Mouse (Mus musculus) left cerebral cortex, postnatal 25 days (tissue): ENCODE measurements around the gene Adam4. TPM values are rescaled to one million over a fixed set of nuclear protein-coding genes. Genes with fewer than 3 reads are reported as not detected.
"Not testable (repeated sequence)": the region's sequence is repeated elsewhere in the genome, so short reads cannot be mapped to it uniquely, and the experiment has no call there.

Experiments used
- DNase-seq, 2 experiments: peaks; one replicate each; pipeline ENCODE4 v3.0.0; 2022; ENCODE audit warnings: low spot score in 2 of 2, mixed read lengths in 1 of 2
- intact Hi-C: fragments of 180-260 bp; cut with DNase I; formaldehyde crosslinking; loops from one replicate; pipeline ENCODE4 v1.15.1; 2025
- total RNA-seq, 2 experiments: library from RNA; stranded (reverse); gene quantifications; 2 replicates each; pipeline ENCODE4 v1.2.3; 2021

Adam4 gene
- total RNA-seq: 1 to 10 TPM; 2.5 to 4.1 TPM

DNA sequence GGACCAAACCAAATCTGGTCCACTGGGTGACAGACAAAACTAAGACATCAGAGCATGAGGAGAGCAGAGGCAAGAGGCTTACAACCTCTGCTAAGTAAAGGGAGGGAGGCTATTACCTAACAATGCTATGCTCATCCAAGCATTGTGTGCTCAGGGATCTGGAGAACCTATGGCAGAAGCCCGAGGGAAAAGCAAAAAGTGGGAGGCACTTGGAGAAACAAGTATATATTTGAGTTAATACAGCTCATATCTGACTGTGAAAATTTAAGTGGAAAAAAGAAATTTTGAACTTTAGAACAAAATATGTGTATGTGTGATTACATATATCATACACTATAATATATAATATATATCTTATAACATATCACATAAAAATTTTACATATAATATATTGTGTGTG, at the start of gene Adam4:
TSS of gene Adam4 (minus strand) at position 101 of the 400 bp plus-strand sequence.
- intact Hi-C loops: no loop called here

DNA sequence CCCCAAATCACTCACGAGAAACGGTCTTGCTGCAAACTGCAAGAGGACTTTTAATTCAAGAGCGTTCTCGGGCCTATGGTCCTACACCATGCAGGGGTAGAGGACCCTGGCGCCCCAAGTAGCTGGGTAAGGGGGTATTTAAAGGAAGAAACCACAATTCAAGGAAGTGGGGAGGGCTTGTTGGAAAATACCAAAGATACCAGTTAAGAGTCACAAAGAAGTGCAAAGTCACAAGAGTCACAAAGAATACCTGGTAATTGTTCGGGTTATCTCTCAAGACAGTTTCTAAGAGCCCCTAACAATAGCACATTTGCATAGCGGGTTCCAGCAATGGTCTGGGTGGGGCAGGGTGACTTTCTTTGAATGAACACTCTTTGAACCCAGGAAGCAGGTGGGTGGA, 37.3 kb upstream of the Adam4 start:
- DNase-seq, intact Hi-C loops: not testable (repeated sequence)

More for the DNA sequence above, at the start of gene Adam4:
- DNase-seq: no peak

- intact Hi-C loops, DNase-seq: not testable (repeated sequence)
These were observed 17.2 kb upstream of the Adam4 start for GRCm38 (mm10) chr12:81438985-81439384.

DNA sequence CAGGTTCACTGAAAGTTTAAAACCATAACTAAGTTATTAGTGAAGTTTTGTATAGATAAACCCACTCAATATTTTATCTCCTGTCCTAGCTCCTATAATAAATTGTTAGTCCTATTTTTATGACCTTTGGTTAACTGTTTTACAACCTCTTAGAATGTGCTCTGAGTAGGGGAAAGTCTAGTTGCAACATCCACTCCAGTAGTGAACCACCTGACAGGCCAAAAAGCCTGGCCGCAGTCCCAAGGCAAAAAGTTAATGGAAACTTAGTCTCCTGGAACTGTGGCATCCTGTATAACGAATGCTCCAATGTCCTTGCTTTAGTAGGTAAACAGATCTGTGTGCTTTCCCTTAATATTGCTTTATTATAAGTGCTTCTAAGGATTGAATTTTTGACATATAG, 13.0 kb upstream of the Adam4 start:
- intact Hi-C loops: not testable (repeated sequence)

GRCm38 (mm10) chr12:81413211-81413610, 8.5 kb downstream of the Adam4 start:
- peak in 1 of 2 experiments; percentile 69 for DNase-seq

More for the DNA sequence above, 13.0 kb upstream of the Adam4 start:
- DNase-seq: not testable (repeated sequence)

DNA sequence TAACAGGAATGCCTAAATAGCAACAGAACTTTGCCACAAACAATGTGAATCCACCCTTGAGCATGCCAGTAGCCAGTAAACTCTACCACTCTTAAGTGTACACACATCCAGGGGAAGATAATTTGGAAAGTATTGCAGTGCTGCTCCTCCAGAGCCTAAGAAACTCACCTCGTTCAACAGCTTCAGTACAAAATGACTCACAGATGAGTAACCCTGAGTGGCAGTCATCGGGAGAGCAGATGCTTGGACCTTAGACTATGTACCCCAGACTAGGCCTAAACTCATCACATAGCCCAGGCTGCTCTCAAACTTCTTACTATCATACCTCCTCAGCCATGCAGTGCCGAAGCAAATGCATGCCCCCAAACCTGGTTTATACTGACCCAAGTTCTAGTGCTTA, 12.8 kb downstream of the Adam4 start:
- no peak for DNase-seq
- intact Hi-C loops: no loop called here

More at GRCm38 (mm10) chr12:81413211-81413610, 8.5 kb downstream of the Adam4 start:
- intact Hi-C loops: no loop called here

DNA sequence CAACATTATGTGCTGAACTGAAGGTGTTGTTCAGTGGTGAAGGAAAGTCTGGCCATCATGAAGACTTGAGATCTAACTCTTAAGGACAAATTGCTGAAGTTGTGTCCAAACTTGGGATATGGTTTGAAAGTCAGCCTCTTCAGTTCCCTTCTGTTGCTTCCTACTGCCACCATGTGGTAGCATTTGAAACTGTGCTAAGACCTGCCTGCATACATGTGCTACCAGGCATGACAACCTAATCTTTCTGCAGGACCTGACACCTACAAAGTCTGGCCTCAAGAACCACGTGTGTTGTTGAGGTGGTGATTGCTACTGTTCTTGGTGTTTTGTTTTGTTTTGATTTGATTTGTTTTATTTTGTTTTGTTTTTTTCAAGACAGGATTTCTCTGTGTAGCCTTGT, 19.6 kb downstream of the Adam4 start:
- intact Hi-C loops: loop anchor here (1.0 kb wide), 2 partner anchors 203 to 420 kb away; no protein-coding TSS in a partner anchor
- DNase-seq: peak; percentile 74 to 83

- intact Hi-C loops, DNase-seq: not testable (repeated sequence)
These were observed 42.4 kb downstream of the Adam4 start, which contains the start of gene Gm4787 for GRCm38 (mm10) chr12:81379364-81379763. TSS of gene Gm4787 (minus strand) at chr12:81379464.

Other genes with a start within 250 kb of the Adam4 start
- 10 to 100 TPM; 17.3 to 23.8 TPM for gene Slc8a3, start 88.8 kb downstream of the Adam4 start, total RNA-seq
- 1 to 10 TPM; 1.6 to 3.2 TPM for gene Gm4787, start 42.5 kb downstream of the Adam4 start, total RNA-seq
- 10 to 100 TPM; 35.2 to 40.7 TPM for gene Cox16, start 63.2 kb upstream of the Adam4 start, total RNA-seq
- gene Gm20498, start 111.0 kb upstream of the Adam4 start, total RNA-seq: 10 to 100 TPM; 40.6 to 42.3 TPM
- 10 to 100 TPM; 33.7 to 36.8 TPM for gene Synj2bp, start 111.0 kb upstream of the Adam4 start, total RNA-seq
- under 1 TPM; 0.11 to 0.21 TPM for gene Adam21, start 146.5 kb upstream of the Adam4 start, total RNA-seq
- gene Med6, start 173.1 kb upstream of the Adam4 start, total RNA-seq: 10 to 100 TPM; 24.4 to 26.9 TPM
- gene Ttc9, start 209.3 kb upstream of the Adam4 start, total RNA-seq: 10 to 100 TPM; 53.1 to 57.1 TPM